Mouse (Mus musculus) adrenal gland, postnatal 36 days (tissue): ENCODE measurements around the gene Slc38a4. TPM values are rescaled to one million over a fixed set of nuclear protein-coding genes. Genes with fewer than 3 reads are reported as not detected.

Experiments used
- DNase-seq, 2 experiments: peaks; one replicate each; pipeline ENCODE4 v3.0.0; 2021; ENCODE audit warnings: mixed read lengths in 1 of 2
- total RNA-seq, 2 experiments: library from RNA; stranded (reverse); gene quantifications; 2 replicates each; pipeline ENCODE4 v1.2.3; 2021

Slc38a4 gene
- total RNA-seq, 2 experiments from 2014 or later, result 3.4 to 6.0 TPM

DNA sequence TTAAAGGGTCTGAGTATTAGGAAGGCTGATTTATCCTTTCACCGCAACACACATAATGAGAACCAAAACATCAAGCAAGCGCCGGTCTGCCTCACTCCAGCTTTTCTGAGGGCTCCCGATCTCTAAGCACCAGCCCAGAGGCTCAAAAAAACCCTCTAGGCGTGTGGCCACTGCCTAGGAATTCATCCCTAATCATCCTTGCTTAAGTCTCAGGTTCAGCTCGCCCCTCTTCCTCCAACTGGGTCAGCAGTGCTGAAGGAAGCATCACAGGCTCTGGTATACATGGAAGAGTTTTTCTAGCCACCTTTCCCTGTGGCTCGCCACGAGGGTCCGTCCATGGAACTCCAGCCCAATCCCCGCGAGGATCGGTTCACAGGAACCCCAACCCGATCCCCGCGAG, 1.6 kb downstream of the Slc38a4 start:
- no peak for DNase-seq

GRCm38 (mm10) chr15:97050436-97050835, 5.3 kb downstream of the Slc38a4 start:
- DNase-seq, result peak; percentile 19 to 22

DNA sequence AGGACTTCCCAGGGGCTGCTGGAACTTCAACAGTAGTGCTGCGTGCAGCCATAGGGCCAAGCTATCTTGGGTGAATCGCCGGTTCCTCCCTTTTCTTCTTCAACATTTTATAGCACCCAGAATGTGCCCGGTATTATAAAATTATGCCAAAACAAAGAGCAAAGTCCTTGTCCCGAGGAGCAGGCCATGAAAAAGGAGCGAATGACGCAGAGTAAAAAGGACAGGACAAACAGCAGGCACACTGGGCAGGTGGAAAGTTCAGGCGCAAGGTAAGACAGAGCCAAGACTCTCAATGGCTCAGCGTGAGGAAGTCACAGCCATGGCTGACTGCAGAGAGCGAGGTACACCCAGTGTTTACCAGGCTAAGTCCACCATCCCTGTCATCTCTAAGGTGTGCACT, 5.7 kb downstream of the Slc38a4 start:
- no peak for DNase-seq

DNA sequence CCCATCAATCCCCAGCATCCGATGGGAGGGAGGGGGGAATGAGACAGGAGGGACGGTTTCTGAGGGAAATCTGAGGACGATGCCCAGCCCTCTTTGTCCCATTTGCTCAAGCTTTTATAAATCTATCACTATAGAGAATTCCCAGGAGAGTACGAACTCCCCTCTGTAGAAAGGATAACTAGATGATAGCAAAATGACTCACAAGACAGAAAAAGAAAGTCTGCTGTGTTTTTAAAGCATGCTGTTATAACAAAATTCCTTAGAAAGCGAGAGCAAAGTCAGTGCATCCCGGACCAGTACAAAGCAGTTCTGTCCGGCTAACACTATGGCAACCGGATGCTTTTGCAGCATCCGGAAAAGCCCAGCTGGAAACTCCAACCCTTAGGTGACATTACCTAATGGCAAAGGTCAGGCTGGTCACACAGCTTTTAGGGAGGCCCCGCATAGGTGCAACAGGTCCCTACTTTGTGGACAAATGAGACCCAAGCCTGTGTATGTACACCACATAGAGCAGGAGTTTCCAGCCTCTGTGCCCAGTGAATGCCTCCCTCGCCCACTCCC, 6.4 kb downstream of the Slc38a4 start:
- no peak for DNase-seq

- DNase-seq, result no peak
Measured at GRCm38 (mm10) chr15:97048267-97048666, 7.5 kb downstream of the Slc38a4 start.

DNA sequence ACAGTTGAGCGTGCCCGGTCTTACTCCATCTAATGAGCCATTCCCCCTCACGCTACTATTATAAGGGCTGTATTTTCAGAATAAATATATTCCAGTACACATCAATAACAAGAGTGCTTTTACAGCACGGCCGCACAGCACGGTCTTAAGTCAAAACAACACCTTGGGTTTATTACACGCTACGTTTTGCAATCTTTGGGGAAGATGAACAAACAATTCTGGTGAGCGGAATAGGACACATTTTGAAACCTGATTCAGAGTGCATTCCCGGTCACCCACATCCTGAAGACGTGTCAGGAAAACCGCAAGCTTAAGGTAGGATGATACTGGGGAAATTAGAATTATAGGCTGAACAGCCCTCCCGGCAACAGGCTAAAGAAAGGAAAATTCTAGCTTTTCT, 11.8 kb downstream of the Slc38a4 start:
- DNase-seq, result no peak

- DNase-seq, result peak; percentile 12 to 13
Measured at GRCm38 (mm10) chr15:97042001-97042491, 13.7 kb downstream of the Slc38a4 start.

- DNase-seq, result no peak
Measured at GRCm38 (mm10) chr15:97041182-97041581, 14.6 kb downstream of the Slc38a4 start.

GRCm38 (mm10) chr15:97037710-97038109, 18.0 kb downstream of the Slc38a4 start:
- DNase-seq, result no peak

GRCm38 (mm10) chr15:97035892-97036291, 19.9 kb downstream of the Slc38a4 start:
- no peak for DNase-seq

GRCm38 (mm10) chr15:97033485-97033991, 22.2 kb downstream of the Slc38a4 start:
- no peak for DNase-seq

GRCm38 (mm10) chr15:97031886-97032285, 23.9 kb downstream of the Slc38a4 start:
- no peak for DNase-seq

DNA sequence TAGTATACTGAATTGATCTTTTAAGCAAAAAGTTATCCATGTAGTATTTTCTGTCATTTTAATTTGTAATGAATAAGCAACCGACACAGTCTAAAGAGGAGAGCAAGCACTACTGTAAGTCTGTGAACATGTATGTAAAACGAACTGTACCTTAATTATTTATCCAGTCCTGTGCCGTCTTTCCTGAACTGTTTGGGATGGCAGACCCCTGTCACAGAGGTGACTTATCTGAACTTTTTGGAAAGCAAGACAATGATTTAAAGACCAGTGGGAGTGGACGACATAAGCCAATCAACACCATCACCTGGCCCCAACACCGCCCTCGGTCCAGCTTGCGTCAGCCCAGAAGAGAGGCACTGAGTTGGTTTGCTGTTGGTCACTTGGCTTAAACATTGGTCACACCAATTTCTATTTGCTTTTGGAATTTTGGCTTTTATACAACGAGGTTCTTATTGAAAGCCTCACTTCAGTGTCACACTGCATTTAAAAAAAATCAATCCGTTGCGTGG, 24.7 kb downstream of the Slc38a4 start:
- DNase-seq, result no peak

DNA sequence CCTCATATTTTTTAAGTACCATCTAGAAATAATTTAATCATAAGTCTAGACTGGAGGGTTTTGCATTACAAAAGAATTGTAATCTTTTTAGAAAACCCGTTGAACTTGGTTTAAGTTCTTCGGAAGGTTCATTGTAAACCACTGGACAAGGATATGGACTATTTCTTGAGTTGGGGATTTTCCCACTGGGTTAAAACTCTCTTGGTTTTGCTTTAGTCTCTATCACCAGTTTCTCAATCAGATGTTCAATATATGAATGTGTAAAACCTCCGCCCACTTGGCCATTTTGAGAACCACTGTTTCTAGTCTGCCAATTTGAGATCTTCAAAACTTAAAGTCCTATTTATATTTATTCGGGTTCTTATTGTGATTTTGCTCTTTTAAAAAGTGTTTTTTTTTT, 25.6 kb downstream of the Slc38a4 start:
- DNase-seq, result no peak

DNA sequence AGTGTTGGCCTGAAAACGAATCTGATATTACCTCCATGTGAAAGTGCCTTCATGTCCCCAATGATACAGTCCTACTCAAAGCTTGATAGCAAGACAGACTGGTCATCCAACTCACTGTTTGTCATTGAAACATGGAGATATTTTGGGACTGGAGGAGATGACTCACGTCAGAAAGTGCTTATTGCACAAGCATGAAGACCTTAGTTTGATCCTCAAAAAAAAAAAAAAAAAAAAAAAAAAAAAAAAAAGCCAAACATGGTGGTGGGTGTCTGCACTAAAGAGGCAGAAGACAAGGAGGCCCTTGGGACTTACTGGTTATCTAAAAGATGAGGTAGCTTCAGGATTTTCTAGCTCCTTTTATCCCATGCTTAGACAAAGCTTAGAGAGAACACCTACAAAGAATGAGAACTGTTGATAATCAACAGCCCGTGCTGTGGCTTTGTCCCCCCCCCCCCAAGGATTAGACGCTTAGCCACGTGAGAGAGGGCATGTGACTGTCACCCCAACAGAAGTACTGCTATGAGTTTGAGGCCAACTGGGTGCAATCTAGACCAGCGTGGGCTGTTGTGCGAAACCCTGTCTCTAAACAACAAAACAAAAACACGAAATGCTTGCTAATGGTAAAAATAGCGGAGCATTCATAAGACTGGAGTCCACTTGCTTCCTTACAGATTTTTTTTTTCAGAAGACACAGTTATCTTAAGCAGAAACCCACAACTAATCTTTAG, 26.5 kb downstream of the Slc38a4 start:
- DNase-seq, result no peak

DNA sequence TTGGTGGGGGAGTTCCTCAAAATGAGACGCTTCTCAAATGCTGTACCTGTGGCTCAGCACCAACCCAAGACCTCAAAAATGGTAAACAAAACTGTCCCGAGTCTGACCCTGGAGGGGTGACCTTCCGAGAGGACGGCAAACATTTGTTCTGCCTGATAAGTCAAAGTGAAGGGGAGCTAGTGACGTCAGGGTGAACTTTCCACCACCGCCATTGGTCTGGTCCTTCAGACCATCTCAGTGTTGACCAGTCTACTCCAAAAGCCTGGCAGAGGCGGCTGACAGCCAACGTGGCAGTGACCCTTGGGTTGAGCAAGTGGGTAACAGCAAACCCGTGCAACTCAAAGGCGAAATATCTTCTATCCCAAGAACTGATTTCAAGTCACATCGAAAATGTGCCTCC, 27.1 kb downstream of the Slc38a4 start:
- DNase-seq, result peak in 1 of 2 experiments; percentile 19

- no peak for DNase-seq
Measured at GRCm38 (mm10) chr15:97028046-97028634, 27.6 kb downstream of the Slc38a4 start.

GRCm38 (mm10) chr15:97026670-97027069, 29.1 kb downstream of the Slc38a4 start:
- DNase-seq, result no peak

- DNase-seq, result no peak
Measured at GRCm38 (mm10) chr15:97022764-97023163, 33.0 kb downstream of the Slc38a4 start.

DNA sequence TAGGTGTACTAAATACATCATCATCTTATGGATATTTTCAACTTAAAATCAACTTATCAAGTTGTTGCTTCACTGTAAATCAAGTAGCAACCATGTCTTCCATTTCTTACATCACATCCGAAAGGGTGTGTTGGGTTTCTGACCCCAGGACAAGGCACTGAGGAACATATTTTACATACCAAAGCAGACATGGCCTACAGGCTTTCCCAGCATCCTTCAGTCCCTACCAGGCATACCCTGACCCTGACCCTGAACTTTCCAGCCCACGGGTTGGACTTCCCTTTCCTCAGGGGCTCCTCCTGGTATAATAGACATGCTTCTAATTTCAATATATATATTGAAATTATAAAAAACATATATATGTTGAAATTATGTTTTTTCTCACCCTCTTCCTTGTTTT, 33.5 kb downstream of the Slc38a4 start:
- DNase-seq, result no peak

- no peak for DNase-seq
Measured at GRCm38 (mm10) chr15:97020221-97020620, 35.5 kb downstream of the Slc38a4 start.

GRCm38 (mm10) chr15:97019323-97019722, 36.4 kb downstream of the Slc38a4 start:
- no peak for DNase-seq

GRCm38 (mm10) chr15:97017195-97017594, 38.6 kb downstream of the Slc38a4 start:
- DNase-seq, result no peak
